Mouse (Mus musculus): ENCODE measurements around the gene Grip1.

The Grip1 gene

DNA sequence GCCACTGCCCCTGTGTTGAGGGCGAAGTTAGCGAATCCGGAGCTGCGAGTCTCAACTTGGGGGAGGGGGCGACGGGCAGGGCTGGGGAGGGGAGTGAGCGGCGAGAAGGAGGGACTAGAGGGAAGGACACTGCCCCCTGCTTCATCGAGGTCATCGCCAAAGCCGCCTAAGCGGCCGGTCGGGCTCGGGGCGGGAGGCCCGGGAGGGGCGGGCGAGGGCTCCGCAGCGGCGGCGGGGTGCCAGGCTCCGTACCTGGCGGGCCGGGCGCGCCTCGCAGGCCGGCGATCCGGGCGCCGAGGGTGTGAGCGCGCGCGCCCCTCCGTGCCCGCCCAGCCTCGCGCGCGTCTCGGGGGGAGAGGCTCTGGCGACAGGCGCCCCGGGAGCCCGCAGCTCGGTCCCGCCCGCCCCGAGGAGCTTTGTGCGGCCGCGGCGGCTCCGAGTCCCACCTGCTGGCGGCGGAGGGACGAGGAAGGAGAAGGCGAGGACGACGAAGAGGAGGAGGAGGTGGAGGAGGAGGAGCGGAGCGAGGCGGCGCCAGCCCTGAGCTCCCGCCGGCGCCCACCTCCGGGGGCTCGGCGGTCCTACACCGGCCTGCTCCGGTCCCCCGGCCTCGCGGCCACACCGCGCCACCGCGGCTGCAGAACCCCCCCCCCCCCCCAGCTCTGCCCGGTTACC, at the start of gene Grip1:
Grip1 (plus strand) TSS at position 400 of the 675 bp plus-strand sequence.
- peak; percentile 40 for DNase-seq (ENCODE audit: low read depth, low spot score)

DNA sequence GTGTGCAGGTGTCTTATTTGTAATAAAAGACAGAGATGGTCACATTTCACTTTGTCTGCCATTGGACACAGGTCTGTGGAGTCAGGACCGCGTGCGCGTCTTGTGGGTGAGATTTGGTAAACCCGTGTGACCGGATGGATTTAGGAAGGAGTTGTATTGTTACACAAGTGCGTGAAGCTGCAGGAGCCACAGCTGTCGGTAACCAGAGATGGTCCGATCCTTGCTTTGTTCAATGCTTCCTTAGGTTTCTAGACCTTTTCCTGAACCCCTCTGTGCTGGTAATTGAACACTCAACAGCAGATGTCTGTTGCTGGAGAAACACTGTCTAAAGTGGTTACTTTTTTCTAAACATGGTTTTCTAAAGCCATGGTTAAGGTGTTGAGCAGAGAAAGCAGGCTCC, 48.5 kb upstream of the Grip1 start:
- DNase-seq (ENCODE audit: low read depth, low spot score), result no peak

DNA sequence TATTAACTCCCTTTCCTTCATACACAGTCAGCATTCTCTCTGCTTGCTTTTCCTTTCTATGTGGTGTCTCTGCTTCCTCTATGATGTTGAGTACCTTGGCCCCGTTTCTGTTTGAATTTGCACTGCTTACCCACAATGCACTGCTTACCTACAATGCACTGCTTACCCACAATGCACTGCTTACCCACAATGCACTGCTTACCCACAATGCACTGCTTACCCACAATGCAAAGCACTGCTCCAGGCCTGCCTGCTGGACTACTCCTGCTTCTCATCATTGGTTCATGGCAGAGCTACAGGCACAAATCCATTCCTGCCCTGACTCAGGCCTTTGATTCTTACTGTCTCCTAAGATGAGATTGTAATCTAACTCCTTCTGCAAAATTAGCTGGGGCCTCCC, 48.0 kb upstream of the Grip1 start:
- DNase-seq (ENCODE audit: low read depth, low spot score), result no peak

DNA sequence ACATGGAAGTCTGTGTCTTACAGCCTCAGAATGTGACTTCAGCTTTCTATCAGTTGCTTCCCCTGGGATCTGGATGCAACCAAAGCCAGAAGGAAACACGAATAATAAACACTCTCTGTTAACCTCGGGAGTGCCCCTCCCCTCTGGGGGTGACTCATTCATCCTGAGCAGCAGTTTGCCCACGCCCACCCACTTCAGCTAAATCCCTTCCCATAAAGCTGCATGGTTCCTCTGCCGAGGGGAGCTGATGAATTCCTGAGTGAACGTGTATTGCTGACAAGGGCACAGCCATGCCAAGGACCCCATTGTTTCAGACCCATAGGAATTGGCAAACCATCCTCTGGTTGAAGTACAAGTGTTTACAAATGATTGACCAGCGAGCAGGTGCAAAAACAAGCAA, 45.3 kb upstream of the Grip1 start:
- peak; percentile 64 for DNase-seq (ENCODE audit: low read depth, low spot score)

DNA sequence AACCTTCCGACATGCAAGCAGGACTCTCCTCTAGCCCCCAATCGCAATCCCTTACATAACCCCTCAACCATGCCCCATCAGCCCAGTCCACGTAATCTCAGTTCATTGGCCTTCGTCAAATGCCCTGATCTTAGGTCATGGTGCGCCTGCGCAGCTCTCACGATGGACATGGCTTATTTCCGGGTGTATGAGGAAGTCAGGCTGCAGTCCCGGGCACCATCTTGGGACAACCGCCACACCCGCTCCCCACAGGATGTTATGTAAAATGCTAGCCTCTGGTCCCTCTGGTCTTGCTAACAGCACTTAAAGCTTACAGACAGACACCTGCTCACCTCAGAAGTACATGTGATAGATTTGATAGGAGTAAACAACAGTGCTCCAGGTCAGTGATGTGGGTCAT, 40.4 kb upstream of the Grip1 start:
- no peak for DNase-seq (ENCODE audit: low read depth, low spot score)

DNA sequence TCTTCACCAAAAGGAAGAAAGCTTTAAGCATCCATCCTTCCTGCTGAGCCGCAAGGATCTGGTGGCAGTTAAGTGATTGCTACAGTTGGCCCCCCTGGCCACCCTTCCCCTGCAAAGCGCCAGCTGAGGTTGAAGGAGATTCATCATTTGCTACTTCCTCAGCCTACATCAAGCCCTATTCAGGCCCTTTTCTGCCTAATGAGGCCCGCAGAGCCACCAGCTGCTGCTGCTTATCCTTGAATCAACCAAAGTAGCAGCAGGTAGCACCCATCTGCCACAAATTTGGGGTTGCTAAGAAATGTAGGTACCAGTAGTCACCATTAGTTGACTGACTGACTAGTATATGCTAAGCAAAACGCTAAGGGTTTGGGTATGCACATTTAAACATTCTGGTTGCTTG, 38.5 kb upstream of the Grip1 start:
- peak; percentile 37 for DNase-seq (ENCODE audit: low read depth, low spot score)

DNA sequence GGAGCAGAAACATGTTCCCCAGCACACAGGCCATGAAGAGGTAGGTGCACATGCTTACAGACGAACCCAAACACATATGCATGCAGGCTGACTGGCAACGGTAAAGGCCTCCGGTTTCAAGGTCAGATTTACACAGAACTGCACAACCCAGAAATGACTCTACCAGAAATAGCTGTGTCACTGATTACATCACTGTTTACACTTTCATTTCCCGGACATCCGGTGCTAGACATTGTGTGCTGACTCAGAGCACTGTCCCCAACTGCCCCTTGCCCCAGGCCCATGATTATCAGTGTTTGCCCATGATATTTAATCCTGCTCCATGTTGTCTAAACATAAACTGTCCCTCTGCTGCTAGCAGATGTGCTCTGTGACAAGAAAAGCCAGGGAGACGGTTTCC, 32.2 kb upstream of the Grip1 start:
- no peak for DNase-seq (ENCODE audit: low read depth, low spot score)

DNA sequence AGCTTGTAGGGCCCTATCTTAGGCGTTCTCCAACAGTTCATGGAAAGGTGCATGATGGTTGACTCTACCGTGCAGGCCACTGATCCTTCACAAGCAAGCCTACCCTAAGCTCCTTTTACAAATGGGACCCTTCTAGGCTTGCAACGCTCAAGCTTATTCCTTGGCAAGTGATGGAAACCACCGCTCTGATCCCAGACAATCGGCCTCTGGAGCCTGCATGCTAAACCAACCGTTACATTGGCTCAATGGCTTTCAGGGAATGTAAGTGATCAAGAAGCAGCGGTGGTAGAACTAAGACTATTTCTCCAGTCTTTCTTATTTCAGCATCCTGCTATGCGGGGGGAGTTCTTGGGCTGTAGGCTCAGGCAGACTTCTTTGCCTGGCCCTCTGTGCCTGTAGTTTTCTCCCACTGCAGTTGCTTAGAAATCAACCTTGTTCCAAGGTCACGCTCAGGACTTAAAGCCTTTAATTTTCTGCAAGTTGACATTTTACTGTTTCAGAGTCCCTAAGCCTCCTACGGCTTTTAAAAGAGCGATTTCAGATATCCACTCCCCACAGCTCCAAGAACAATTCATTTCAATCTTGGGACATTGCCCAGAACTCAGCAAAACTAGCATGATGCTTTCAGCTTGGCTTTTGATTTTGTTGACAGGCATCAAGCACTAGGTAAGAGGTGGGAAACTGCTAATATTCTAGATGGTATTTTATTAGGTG, 29.7 kb upstream of the Grip1 start:
- peak; percentile 36 for DNase-seq (ENCODE audit: low read depth, low spot score)

DNA sequence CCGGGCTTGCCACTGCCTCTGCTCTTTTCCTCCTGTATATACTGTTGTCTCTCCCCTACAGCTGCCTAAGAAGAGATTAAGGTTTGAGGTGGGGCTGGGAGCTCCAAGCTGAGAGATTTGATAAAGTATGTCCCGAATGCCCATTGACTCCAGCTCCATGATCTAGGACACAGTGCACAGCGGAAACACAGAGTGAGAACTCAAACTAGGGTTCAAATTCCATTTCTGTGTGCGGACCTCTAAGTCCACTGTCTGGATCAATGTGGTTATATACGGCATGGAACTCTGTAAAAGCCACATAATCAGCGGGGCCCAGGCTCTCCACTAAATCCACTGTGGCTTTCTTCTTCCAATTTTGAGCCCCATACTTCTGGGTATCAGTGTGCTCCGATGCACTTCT, 26.0 kb upstream of the Grip1 start:
- DNase-seq (ENCODE audit: low read depth, low spot score), result no peak

DNA sequence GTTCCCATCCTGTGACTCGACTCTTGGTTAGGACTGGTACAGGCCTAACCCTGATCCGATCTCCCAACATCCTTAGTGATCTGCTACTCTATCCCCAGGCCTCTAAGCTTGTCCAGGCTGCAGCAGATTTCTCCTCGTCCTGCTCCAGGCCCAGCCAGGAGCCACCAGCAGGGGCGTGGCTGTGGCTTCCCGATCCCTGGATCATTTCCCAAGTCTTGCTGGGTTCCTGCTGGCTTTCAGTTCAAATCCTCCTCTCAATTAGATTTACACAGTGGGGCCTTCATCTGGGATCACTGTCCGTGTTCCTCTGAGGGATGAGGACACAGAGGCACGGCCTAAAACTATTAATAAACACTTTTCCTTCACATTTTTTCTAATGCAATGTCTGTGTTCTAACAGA, 25.5 kb upstream of the Grip1 start:
- DNase-seq (ENCODE audit: low read depth, low spot score), result no peak

DNA sequence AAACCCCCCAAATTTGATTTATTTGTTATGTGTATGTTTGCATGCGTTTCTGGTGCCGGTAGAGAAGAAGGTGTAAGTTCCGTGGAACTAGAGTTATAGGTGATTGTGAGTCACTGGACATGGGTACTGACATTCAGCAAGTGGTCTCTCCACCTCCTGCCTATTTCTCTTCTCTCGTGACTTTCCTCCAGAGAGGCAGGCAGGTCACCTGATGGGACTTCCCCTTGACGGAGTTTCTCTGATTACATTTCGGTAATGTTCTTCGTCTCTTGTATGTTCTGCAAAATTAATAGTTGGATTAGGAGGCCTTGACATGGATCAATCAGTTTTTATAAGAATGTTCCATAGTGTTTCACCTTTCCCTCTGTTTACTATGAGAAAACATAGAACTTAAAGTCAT, 23.4 kb upstream of the Grip1 start:
- DNase-seq (ENCODE audit: low read depth, low spot score), result no peak

DNA sequence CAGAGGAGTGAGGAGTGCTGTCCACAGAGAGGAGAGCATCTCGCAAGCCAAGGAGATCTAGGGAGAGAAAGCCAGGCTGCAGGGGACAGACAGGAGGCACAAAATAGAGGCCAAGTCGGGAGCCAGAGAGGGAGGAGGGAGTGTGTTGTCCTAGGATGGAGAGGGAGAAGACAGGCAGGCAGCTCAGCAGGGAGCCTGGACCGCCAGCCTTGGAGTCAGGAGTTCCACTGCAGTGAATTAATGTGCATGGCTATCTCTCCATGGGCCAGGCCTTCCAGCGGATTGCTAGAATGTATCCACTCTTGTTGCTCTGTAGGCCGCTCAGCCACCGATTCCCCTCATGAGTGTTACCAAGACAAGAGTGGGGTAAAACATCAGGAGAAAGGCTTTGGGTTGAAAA, 21.8 kb upstream of the Grip1 start:
- DNase-seq (ENCODE audit: low read depth, low spot score), result no peak

DNA sequence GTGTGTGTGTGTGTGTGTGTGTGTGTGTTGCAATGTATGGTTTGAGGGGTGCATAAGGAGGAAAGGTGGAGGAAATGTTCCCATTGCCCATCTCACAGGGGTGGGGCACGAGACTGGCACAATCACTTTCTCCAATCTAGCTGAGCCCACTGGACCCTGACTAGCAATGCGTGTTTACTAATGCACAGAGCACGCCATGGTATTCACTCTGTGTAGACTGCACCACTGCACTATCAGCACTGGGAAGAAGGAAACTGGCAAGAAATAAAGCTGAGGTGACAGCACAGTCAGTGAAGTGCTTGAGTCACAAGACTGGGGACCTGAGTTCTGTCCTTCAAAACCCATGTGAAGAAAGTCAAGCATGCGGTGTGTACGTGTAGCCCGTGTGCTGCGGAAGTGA, 17.8 kb upstream of the Grip1 start:
- DNase-seq (ENCODE audit: low read depth, low spot score), result no peak

DNA sequence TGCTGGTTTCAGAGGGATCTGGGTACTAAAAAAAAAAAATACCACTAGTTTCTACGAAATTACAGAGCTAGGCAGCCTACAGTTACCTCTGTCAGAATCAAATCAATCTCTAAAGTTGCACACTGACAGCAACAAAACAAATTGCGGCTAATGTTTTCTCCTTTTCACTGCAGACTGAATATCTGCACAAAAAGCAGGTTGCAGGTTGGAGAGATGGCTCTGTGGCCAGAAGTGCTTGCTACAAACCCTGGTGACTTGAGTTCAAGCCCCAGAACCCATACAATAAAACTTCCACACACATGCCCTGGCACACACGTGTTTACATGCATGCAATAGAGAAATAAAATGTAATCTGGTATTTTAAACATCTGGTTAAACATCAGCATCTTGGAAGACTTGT, 16.3 kb upstream of the Grip1 start:
- DNase-seq (ENCODE audit: low read depth, low spot score), result no peak

DNA sequence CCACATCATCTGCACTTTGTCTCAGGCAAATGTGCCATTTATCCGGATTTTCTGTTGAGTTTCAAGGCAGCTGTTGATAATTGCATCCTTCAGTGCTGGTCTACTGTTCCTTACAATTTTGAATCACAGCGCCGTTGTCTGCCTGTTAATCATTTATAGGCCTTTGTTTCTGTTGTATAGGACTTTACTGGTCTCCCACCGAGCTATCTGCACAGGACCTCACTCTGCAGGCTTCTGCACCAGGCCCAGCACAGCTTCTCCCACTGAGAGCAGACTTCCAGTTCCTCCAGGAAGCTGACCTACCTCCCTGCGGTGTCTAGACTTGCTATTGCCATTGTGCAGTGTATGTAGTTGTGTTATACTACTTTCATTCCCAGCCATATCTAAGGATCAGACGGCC, 11.9 kb upstream of the Grip1 start:
- no peak for DNase-seq (ENCODE audit: low read depth, low spot score)

DNA sequence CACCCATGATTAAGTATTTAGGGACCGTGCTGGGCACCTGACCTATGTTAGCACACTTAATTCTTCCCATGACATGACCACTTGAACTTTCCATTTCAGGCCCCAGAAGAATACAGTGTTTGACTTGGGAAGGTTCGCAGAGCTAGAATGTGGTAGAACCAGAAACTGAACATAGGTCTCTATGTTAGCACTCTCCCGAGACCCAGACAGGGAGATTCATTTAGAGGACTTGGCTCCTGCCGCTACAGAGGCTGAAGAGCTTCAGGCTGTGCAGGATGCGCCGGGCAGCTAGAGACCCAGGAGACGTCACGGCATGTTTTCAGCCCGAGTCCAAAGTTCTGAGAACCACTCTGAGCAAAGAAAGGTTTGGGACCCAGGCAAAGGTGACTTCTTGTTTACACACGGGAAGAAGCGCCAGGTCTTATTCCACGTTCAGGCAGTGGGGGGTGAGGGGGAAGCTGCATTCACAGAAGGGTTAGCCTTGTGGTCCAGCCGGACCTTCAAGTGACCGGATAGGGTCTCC, 6.2 kb upstream of the Grip1 start:
- no peak for DNase-seq (ENCODE audit: low read depth, low spot score)

DNA sequence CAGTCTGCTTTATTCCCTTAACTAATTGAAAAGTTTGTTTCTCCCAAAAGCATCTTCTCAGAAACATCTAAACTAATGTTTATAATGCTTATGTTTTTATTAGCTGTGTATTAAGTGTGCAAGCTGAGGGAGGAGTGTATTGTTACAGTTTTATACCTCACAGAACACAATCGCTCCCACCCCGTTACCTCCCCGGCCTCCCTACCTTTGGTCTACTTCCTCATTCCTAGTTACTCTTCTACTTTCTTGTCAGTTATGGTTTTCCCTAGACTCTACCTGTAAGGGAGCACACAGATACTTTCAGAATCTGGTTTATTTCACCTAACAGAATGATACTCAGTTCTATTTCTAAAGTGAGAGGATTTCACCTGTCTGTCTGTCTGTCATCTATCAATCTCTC, 5.7 kb upstream of the Grip1 start:
- no peak for DNase-seq (ENCODE audit: low read depth, low spot score)

DNA sequence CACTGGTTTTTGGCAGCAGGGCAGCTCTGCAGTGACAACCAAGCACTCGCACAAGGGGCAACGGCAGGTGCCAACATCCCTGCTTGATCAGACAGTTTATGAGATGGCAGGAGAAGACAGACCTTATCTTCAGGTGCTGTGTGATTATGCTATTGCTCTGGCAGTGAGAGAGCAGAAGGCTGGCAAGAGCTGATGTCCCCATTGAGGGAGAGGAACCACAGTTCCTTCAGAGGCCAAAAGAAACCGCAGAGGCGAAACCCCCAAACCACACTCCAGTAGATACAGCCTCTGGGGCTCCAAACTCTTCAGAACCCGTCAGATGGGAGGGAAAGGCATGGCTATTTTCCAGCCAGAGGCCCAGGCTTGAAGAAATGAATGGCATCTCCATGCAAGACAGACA, 932 bp upstream of the Grip1 start:
- no peak for DNase-seq (ENCODE audit: low read depth, low spot score)

DNA sequence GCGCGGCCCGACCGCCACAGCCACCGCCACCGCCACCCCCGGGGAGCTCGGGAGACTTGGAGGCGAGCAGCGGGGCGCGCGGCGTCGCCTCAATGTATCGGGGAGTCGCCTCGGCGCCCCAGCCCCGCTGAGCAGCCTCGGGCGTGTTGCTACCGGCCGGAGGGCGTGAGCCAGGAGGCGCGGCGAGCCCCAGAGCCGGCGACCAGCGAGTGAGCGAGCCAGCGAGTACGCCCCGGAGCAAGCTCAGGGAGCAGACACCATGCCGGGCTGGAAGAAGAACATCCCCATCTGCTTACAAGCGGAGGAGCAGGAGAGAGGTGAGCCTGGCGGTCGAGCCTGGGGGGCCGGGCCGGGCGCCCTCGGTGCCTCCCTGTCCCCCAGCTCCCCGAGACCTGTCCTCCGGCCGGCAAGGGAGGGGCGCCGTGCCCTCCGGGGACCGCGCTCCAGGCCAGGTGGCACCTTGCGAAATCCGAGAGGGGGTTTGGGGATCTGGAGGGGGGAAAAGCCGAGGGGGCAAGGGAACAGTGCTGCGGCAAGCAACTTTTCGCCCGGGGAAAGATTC, 557 bp downstream of the Grip1 start:
- peak; percentile 35 for DNase-seq (ENCODE audit: low read depth, low spot score)

DNA sequence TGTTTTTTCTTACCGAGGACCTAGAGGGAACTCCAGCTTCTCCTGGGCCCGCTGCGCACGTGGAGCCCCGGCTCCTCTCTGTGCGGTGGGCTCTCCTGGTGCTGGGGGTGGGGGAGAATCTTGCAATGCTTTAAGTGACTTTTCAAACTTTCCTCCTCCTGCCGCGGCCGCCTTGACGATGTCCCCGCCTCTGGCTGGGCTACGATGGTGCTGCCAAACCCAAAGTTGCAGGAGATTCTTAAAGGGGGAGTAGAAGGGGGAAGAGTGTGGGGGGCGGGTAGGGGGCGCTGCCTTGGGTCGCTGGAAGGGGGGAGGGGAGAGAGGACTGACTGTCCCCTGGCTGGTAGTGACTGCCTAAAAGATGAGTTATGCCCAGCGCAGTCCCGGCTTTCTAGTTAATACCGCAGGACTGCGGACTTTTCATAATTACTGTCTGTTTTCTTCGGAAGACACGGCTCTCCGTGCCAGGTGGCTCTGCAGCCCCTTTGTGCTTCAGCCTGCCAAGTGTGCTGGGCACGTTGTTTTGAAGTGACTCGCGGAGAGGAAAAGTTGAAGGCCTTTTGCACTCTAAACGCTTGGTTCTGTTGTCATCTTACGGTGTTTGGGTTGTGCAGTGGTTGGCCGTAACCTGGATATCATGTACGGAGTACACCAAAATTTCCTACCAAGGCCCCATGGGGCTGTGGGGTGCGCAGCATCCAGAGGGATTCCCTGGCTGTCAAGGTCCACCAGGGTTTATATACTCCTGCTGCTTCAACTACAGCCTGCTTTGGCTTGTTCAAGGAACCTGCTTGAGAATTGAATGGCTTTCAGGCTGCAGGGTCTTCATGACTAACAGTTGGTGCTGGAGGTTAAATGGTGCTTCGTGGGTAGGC, 1.3 kb downstream of the Grip1 start:
- DNase-seq (ENCODE audit: low read depth, low spot score), result no peak

DNA sequence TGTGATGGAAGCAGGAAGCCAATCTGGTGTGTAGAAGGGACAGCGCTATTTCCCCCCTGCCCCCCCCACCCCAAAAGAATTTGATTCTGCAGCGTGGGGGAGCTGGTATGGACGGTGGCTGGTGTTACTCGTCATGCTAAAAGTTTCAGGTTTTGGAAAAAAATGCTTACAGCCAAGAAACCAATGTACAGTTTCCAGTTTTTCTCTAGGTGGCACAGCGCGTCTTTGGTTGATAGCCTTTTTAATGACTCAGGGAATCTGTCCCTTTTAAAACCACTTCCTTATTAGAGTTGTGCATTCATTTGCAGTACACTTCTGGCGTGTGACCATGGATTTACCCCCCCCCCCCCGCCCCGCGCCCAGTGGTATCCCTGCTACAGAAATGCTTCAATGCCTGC, 1.9 kb downstream of the Grip1 start:
- DNase-seq (ENCODE audit: low read depth, low spot score), result no peak

DNA sequence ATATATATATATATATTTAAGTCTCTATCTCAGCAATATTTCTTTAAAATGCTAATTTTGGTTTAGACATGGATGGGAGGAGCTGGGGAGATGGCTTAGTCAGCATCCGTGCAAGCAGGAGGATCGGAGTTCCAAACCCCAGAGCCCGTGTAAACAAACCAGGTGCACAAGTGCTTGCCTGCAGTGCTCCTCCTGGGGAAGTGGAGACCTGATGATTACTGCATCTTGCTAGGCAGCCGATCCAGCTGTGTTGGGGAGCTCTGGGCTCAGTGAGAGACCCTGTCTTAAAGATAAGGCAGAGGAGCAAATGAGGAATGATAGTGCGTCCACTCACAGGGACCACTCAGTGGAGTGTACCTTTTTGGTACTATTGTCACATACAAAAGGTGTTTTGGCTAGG, 3.5 kb downstream of the Grip1 start:
- DNase-seq (ENCODE audit: low read depth, low spot score), result no peak
